Mouse (Mus musculus) T-helper 1 cell (primary cell): ENCODE measurements around the gene Rap1a.
"Not testable (repeated sequence)": the region's sequence is repeated elsewhere in the genome, so short reads cannot be mapped to it uniquely, and the experiment has no call there.

Source experiments
- in situ Hi-C: fragments of 300-600 bp; cut with MboI, MseI; formaldehyde crosslinking; loops from one replicate; pipeline ENCODE4 v1.15.1; 2025; ENCODE audit warnings: high pct_unique_total_duplicates

Gene Rap1a

GRCm38 (mm10) chr3:105717856-105718555 lies 83.1 kb downstream of the Rap1a start:
- in situ Hi-C loops = no loop called here

DNA sequence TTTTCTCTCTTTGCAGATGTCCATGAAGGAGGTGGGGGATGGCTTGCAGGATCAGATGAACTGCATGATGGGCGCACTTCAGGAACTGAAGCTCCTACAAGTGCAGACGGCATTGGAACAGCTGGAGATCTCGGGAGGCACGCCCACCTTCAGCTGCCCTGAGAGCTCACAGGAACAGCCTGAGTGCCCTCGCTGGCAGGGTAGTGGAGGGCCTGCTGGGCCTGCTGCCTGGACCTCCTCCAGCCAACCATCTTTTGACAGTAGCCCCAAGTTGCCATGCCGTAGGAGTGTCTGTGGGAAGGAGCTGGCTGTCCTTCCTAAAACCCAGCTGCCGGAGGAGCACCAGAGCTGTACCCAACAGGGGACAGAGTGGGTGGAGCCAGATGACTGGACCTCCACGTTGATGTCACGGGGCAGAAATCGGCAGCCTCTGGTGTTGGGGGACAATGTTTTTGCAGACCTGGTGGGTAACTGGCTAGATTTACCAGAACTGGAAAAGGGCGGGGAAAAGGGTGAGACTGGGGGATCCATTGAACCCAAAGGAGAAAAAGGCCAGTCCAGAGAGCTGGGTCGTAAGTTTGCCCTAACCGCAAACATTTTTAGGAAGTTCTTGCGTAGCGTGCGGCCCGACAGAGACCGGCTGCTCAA lies 84.7 kb downstream of the Rap1a start:
- in situ Hi-C loops = no loop called here

DNA sequence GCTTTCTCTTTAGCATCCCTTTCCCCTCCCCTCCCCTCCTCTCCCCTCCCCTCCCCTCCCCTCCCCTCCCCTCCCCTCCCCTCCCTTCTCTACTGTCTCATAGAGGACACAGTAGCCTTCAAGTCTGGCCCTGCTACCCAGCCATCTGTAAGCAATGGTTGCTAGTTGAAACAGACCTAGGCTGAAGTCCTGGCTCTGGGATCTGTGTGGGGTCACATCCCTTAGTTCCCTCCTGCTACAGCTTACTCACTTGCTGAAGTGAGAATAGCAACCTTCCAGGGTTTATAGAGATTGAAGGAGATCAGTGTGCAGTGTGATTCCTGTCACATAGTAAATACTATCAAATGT lies 86.3 kb downstream of the Rap1a start:
- in situ Hi-C loops = no loop called here

- in situ Hi-C loops = no loop called here
Observed at GRCm38 (mm10) chr3:105714091-105714819, 86.9 kb downstream of the Rap1a start.

DNA sequence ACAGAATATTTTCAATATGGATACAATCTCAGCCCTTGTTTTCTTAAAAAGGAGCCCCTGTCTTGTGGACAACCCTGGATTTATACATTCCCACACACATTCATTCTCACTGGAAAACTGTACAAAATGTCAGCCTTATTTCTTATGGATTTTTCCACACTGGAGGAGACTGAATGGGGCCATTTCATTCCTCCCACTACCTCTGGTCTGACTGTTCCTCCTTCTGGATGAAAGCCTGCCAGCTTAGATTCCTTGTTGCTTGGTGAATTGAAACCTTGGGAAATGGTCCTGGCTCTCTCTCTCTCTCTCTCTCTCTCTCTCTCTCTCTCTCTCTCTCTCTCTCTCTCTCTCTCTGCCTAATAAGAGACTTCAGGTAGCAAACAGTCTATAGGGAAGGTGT lies 88.3 kb downstream of the Rap1a start:
- in situ Hi-C loops = no loop called here

- in situ Hi-C loops = no loop called here
Observed at GRCm38 (mm10) chr3:105711741-105712140, 89.4 kb downstream of the Rap1a start.

DNA sequence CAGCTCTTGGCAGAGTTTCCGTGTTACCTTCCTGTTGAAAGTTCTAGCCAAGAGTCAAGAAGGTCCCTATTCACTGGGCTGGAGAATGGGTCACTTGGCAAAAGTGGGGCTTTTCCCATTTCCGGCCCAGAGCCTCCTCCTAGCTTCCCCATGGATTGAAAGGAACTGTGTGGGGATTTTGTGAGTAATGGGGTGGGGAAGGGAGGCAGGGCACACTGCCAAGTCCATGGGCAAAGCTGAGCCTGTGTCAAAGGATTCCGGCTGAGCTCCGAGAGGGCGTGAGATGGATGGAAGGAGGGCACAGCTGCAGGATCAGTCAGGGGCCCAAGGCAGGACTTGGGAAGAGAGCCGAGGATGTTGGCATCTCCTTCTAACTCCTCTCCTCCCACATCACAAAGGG lies 90.9 kb downstream of the Rap1a start:
- in situ Hi-C loops = no loop called here

DNA sequence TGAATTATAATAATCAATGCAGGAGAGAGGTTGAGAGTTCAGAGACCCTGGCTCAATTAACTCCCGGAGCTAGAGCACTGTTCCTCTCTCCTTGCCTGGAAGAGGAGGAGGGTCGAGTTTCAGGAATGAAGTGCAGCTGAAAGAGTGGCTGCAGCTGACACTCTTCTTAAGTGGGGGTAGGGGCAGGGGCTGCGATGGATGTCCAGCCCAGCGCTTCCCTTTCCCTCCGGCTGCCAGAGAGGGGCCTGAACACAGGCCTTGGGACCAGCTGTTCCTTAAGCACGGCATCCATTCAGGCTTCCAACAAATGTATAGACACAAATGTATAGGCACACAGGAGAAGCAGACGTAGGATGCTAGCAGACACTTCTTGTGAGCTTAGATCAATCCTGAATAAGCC lies 93.5 kb downstream of the Rap1a start:
- in situ Hi-C loops = no loop called here

- in situ Hi-C loops = no loop called here
Observed at GRCm38 (mm10) chr3:105706366-105707020, 94.6 kb downstream of the Rap1a start.

GRCm38 (mm10) chr3:105705561-105705960 lies 95.6 kb downstream of the Rap1a start:
- in situ Hi-C loops = no loop called here

- in situ Hi-C loops = no loop called here
Observed at GRCm38 (mm10) chr3:105705061-105705549, 96.0 kb downstream of the Rap1a start.

- in situ Hi-C loops = no loop called here
Observed at GRCm38 (mm10) chr3:105704031-105705008, 96.8 kb downstream of the Rap1a start, which contains the start of gene Inka2. TSS of gene Inka2 (plus strand) at chr3:105704599.

GRCm38 (mm10) chr3:105703571-105703970 lies 97.6 kb downstream of the Rap1a start:
- in situ Hi-C loops = no loop called here

- in situ Hi-C loops = no loop called here
Observed at GRCm38 (mm10) chr3:105701399-105701798, 99.7 kb downstream of the Rap1a start.

GRCm38 (mm10) chr3:105700786-105701185 lies 100.3 kb downstream of the Rap1a start:
- in situ Hi-C loops = not testable (repeated sequence)

DNA sequence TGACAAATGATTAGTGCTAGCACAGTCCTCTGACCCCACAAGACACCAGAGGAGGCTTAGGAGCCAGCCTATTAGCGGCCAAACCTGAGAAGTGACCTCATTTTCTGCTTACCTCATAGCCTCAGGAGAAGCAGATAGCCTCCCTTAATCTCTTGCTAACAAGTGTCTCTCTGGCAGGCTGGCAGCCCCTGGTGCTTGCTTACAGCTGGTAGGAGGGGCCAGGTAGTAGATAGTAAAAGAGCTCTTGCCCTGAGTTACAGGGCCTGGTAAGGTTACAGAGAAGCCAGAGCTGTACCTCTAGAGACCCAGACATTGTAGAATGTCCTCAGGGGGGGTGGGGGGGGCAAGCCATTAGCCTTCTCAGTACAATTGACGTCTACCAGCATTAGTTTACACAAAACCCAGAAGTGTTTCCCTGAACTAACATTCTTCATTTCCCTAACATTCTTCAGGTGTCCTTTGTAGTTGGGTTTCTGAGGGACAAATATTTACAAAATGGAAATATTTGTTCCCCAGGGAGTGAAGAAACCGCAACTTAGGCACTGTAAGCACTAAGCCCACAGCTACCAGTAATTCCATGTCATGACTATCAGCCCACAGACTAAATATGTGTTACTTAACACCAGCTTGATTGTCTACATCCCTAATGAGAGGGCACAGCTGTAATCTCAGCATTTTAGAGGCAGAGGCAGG lies 101.7 kb downstream of the Rap1a start:
- in situ Hi-C loops = loop anchor here (5.0 kb wide), 1 partner anchor 198 kb away; no protein-coding TSS in a partner anchor

GRCm38 (mm10) chr3:105698311-105698710 lies 102.8 kb downstream of the Rap1a start:
- in situ Hi-C loops = loop anchor here (5.0 kb wide), 1 partner anchor 199 kb away; no protein-coding TSS in a partner anchor

DNA sequence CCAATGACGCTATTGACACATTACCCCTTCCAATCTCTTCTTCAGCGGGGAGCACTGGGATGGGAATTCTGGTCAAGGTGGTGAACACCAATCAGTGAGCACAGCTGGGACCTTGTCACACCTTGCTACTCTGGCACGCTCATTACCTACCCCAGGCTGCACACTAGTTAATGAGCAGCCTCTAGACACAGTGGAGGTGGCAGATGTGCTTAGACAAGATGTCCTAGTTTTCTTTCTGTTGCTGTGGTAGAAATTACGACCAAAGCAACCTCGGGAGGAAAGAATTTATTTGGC lies 104.0 kb downstream of the Rap1a start:
- in situ Hi-C loops = loop anchor here (5.0 kb wide), 1 partner anchor 200 kb away; no protein-coding TSS in a partner anchor

GRCm38 (mm10) chr3:105696387-105697147 lies 104.6 kb downstream of the Rap1a start:
- in situ Hi-C loops = loop anchor here (5.0 kb wide), 1 partner anchor 201 kb away; no protein-coding TSS in a partner anchor
